Mouse (Mus musculus): ENCODE measurements around the gene Chrna9.

Chrna9 gene
- long read RNA-seq, experiment 1, result 0 reads
- long read RNA-seq, experiment 2, result 0 reads

GRCm38 (mm10) chr5:65934783-65935182 is at the start of gene Chrna9:
TSS of gene Chrna9 (plus strand) at chr5:65934921.
- intact Hi-C loops (cut with DNase I), result no loop called here

GRCm38 (mm10) chr5:65885699-65886443 is 48.9 kb upstream of the Chrna9 start:
- intact Hi-C loops (cut with DNase I), result no loop called here

GRCm38 (mm10) chr5:65888102-65888501 is 46.6 kb upstream of the Chrna9 start:
- intact Hi-C loops (cut with DNase I), result no loop called here

GRCm38 (mm10) chr5:65888998-65889397 is 45.7 kb upstream of the Chrna9 start:
- intact Hi-C loops (cut with DNase I), result no loop called here

GRCm38 (mm10) chr5:65891251-65891826 is 43.4 kb upstream of the Chrna9 start:
- intact Hi-C loops (cut with DNase I), result no loop called here

- intact Hi-C loops (cut with DNase I), result no loop called here
Measured at GRCm38 (mm10) chr5:65895121-65895692, 39.5 kb upstream of the Chrna9 start.

- intact Hi-C loops (cut with DNase I), result no loop called here
Measured at GRCm38 (mm10) chr5:65895764-65896163, 39.0 kb upstream of the Chrna9 start.

GRCm38 (mm10) chr5:65897731-65898130 is 37.0 kb upstream of the Chrna9 start:
- intact Hi-C loops (cut with DNase I), result no loop called here

GRCm38 (mm10) chr5:65898683-65899082 is 36.0 kb upstream of the Chrna9 start:
- intact Hi-C loops (cut with DNase I), result no loop called here

GRCm38 (mm10) chr5:65900113-65900512 is 34.6 kb upstream of the Chrna9 start:
- intact Hi-C loops (cut with DNase I), result no loop called here

GRCm38 (mm10) chr5:65900862-65901265 is 33.9 kb upstream of the Chrna9 start:
- intact Hi-C loops (cut with DNase I), result no loop called here

- intact Hi-C loops (cut with DNase I), result no loop called here
Measured at GRCm38 (mm10) chr5:65901868-65902418, 32.8 kb upstream of the Chrna9 start.

GRCm38 (mm10) chr5:65902811-65903210 is 31.9 kb upstream of the Chrna9 start:
- intact Hi-C loops (cut with DNase I), result no loop called here

- intact Hi-C loops (cut with DNase I), result no loop called here
Measured at GRCm38 (mm10) chr5:65904476-65904875, 30.2 kb upstream of the Chrna9 start.

GRCm38 (mm10) chr5:65908751-65909150 is 26.0 kb upstream of the Chrna9 start:
- intact Hi-C loops (cut with DNase I), result no loop called here

- intact Hi-C loops (cut with DNase I), result no loop called here
Measured at GRCm38 (mm10) chr5:65909321-65909720, 25.4 kb upstream of the Chrna9 start.

- intact Hi-C loops (cut with DNase I), result no loop called here
Measured at GRCm38 (mm10) chr5:65910398-65910797, 24.3 kb upstream of the Chrna9 start.

- intact Hi-C loops (cut with DNase I), result no loop called here
Measured at GRCm38 (mm10) chr5:65911676-65912075, 23.0 kb upstream of the Chrna9 start.

GRCm38 (mm10) chr5:65912201-65912600 is 22.5 kb upstream of the Chrna9 start:
- intact Hi-C loops (cut with DNase I), result no loop called here

- intact Hi-C loops (cut with DNase I), result no loop called here
Measured at GRCm38 (mm10) chr5:65913126-65913525, 21.6 kb upstream of the Chrna9 start.

GRCm38 (mm10) chr5:65914342-65914741 is 20.4 kb upstream of the Chrna9 start:
- intact Hi-C loops (cut with DNase I), result no loop called here

GRCm38 (mm10) chr5:65916930-65917329 is 17.8 kb upstream of the Chrna9 start:
- intact Hi-C loops (cut with DNase I), result no loop called here

Measured in adrenal gland (tissue).